Mouse (Mus musculus): ENCODE measurements around the gene Mum1.

DNA sequence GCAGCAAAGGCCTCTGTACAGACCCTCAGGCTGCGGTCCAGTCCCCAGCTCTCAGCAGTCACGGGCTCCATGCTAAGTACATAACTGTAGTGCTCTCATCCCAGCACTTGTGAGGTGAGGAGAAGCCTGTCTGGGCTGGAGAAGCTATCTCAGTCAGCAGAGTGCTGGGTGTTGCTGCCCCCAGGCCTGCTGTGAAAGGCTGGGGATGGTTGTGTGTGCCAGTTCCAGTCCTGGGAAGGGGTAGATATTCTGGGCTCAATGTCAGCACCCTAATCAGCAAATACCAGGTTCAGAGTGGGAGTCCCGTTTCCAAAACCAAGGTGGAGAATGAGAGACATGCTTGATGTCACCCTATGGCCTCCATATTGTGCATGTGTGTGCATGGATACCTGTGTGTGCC is 16.4 kb downstream of the Mum1 start:
- TF ChIP-seq CTCF (IDR thresholded peaks at IDR 0.05; ENCODE audit: borderline replicate concordance, insufficient read depth, low read depth, low read length) (no peak), POLR2A (IDR thresholded peaks at IDR 0.05; ENCODE audit: borderline replicate concordance, insufficient read depth, low read length) (no peak)

Data from cerebellum, adult 2 months (tissue).